7 mouse cellular contexts compared by ENCODE assay signal in genomic region chrX:11087913-11088312, GRCm38 (mm10).
DNase-seq lines count a peak whose midpoint lies in the region; ATAC-seq and TF ChIP-seq lines count a peak whose summit lies in the region.

No protein-coding gene starts in this region.

- no peaks in the 10 kb centered on the region for H3K27me3 ChIP-seq in ES-Bruce4 (ENCODE audit: control insufficient read depth, insufficient read depth, low read length, poor library complexity, severe bottlenecking)
- H3K27me3 ChIP-seq in forebrain, embryonic 12.5 days, result peaks cover 9% of the 10 kb centered on the region; the same call in 1 of the 2 replicates
- H3K27me3 ChIP-seq in hindbrain, embryonic 14.5 days (ENCODE audit: control insufficient read depth, insufficient read depth, low read length), result no peaks in the 10 kb centered on the region
- H3K27me3 ChIP-seq in midbrain, embryonic 11.5 days (ENCODE audit: control insufficient read depth, insufficient read depth, low read length), result no peaks in the 10 kb centered on the region
- H3K27me3 ChIP-seq in stomach, postnatal 0 days (ENCODE audit: control insufficient read depth, insufficient read depth, low read length), result no peaks in the 10 kb centered on the region

- ATAC-seq in forebrain, embryonic 12.5 days (ENCODE audit: low FRiP score), result peak; percentile 57; the same call in 1 of the 2 replicates
- no peak for ATAC-seq in hindbrain, embryonic 14.5 days (ENCODE audit: low FRiP score)
- no peak for ATAC-seq in midbrain, embryonic 11.5 days (ENCODE audit: low FRiP score)
- ATAC-seq in stomach, postnatal 0 days (ENCODE audit: low FRiP score, low TSS enrichment), result no peak

- H3K9ac ChIP-seq in ES-Bruce4 (ENCODE audit: low read depth, poor library complexity, severe bottlenecking), result no peak overlapping the region
- H3K9ac ChIP-seq in forebrain, embryonic 12.5 days, result no peak overlapping the region
- no peak overlapping the region for H3K9ac ChIP-seq in hindbrain, embryonic 14.5 days
- H3K9ac ChIP-seq in midbrain, embryonic 11.5 days (ENCODE audit: low read length), result no peak overlapping the region
- no peak overlapping the region for H3K9ac ChIP-seq in stomach, postnatal 0 days (ENCODE audit: low read length)

- 20% methylated on average over 14 of the region's 14 CpGs for WGBS in forebrain, embryonic 12.5 days
- WGBS in hindbrain, embryonic 14.5 days, result 33% methylated on average over 14 of the region's 14 CpGs
- 25% methylated on average over 14 of the region's 14 CpGs for whole genome bisulfite sequencing in midbrain, embryonic 11.5 days
- 48% methylated on average over 14 of the region's 14 CpGs for WGBS in stomach, postnatal 0 days

- H3K36me3 ChIP-seq in ES-Bruce4 (ENCODE audit: control insufficient read depth, insufficient read depth, low read length, poor library complexity, severe bottlenecking), result no peaks in the 10 kb centered on the region
- no peaks in the 10 kb centered on the region for H3K36me3 ChIP-seq in forebrain, embryonic 12.5 days (replicated peaks)
- H3K36me3 ChIP-seq in hindbrain, embryonic 14.5 days (replicated peaks; ENCODE audit: control insufficient read depth, insufficient read depth), result no peaks in the 10 kb centered on the region
- H3K36me3 ChIP-seq in midbrain, embryonic 11.5 days (ENCODE audit: control insufficient read depth, insufficient read depth, low read length), result no peaks in the 10 kb centered on the region
- H3K36me3 ChIP-seq in stomach, postnatal 0 days (ENCODE audit: control insufficient read depth, insufficient read depth, low read length), result no peaks in the 10 kb centered on the region

- intact Hi-C loops in left cerebral cortex, postnatal 4 days (cut with DNase I), result no loop called here

- H3K27ac ChIP-seq in ES-Bruce4 (ENCODE audit: insufficient read depth, low read length), result no peak overlapping the region
- H3K27ac ChIP-seq in forebrain, embryonic 12.5 days, result no peak overlapping the region
- no peak overlapping the region for H3K27ac ChIP-seq in hindbrain, embryonic 14.5 days
- H3K27ac ChIP-seq in midbrain, embryonic 11.5 days (ENCODE audit: low read depth, low read length), result no peak overlapping the region
- no peak overlapping the region for H3K27ac ChIP-seq in stomach, postnatal 0 days (replicated peaks)

- TF ChIP-seq EP300 in ES-Bruce4 (IDR thresholded peaks at IDR 0.05; ENCODE audit: insufficient read depth, low read depth, low read length), result no peak
- no peak for TF ChIP-seq EP300 in stomach, postnatal 0 days (optimal IDR thresholded peaks at IDR 0.05)

- no peaks in the 10 kb centered on the region for H3K4me1 ChIP-seq in ES-Bruce4 (ENCODE audit: control insufficient read depth, insufficient read depth, low read length)
- H3K4me1 ChIP-seq in forebrain, embryonic 12.5 days, result 0 out of 2 replicates have a peak, but pooled peaks cover 3% of the 10 kb centered on the region
- 0 out of 2 replicates have a peak, but pooled peaks cover 4% of the 10 kb centered on the region for H3K4me1 ChIP-seq in hindbrain, embryonic 14.5 days (replicated peaks; ENCODE audit: control insufficient read depth, insufficient read depth, low read length)
- H3K4me1 ChIP-seq in midbrain, embryonic 11.5 days (ENCODE audit: control insufficient read depth, insufficient read depth, low read length), result no peaks in the 10 kb centered on the region
- H3K4me1 ChIP-seq in stomach, postnatal 0 days (replicated peaks; ENCODE audit: control insufficient read depth, insufficient read depth), result no peaks in the 10 kb centered on the region

- TF ChIP-seq POLR2A in ES-Bruce4 (IDR thresholded peaks at IDR 0.05; ENCODE audit: insufficient read depth, low read length), result no peak

- peak; percentile 26 for DNase-seq in ZHBTc4 (ENCODE audit: low read depth, low spot score)
- peak; percentile 34 for DNase-seq in hindbrain, embryonic 14.5 days (ENCODE audit: low spot score)
- DNase-seq in left cerebral cortex, postnatal 4 days, result peak; percentile 48
- DNase-seq in midbrain, embryonic 11.5 days (ENCODE audit: low spot score, missing footprints), result peak; percentile 86
- peak; percentile 56 for DNase-seq in stomach, postnatal 0 days (ENCODE audit: low spot score)

- peak; percentile 31 for TF ChIP-seq CTCF in ES-Bruce4 (IDR thresholded peaks at IDR 0.05; ENCODE audit: low read depth, low read length)
- peak; percentile 56 for TF ChIP-seq CTCF in stomach, postnatal 0 days (IDR thresholded peaks at IDR 0.05; ENCODE audit: low read depth)

- no peak overlapping the region for H3K4me3 ChIP-seq in ES-Bruce4 (ENCODE audit: low read depth, low read length)
- no peak overlapping the region for H3K4me3 ChIP-seq in forebrain, embryonic 12.5 days (replicated peaks)
- no peak overlapping the region for H3K4me3 ChIP-seq in hindbrain, embryonic 14.5 days (replicated peaks; ENCODE audit: low read length)
- H3K4me3 ChIP-seq in midbrain, embryonic 11.5 days (ENCODE audit: low read depth, low read length), result no peak overlapping the region
- H3K4me3 ChIP-seq in stomach, postnatal 0 days (ENCODE audit: low read depth, low read length), result no peak overlapping the region

- H3K9me3 ChIP-seq in ES-Bruce4 (replicated peaks; ENCODE audit: control insufficient read depth, insufficient read depth, low read length, poor library complexity, severe bottlenecking), result no peaks in the 10 kb centered on the region
- no peaks in the 10 kb centered on the region for H3K9me3 ChIP-seq in forebrain, embryonic 12.5 days
- no peaks in the 10 kb centered on the region for H3K9me3 ChIP-seq in hindbrain, embryonic 14.5 days (ENCODE audit: control insufficient read depth, low read length)
- H3K9me3 ChIP-seq in midbrain, embryonic 11.5 days (ENCODE audit: control insufficient read depth, low read length), result no peaks in the 10 kb centered on the region
- H3K9me3 ChIP-seq in stomach, postnatal 0 days (ENCODE audit: control insufficient read depth, low read length), result no peaks in the 10 kb centered on the region

- H3K4me2 ChIP-seq in forebrain, embryonic 12.5 days, result peak overlapping the region; percentile 19
- H3K4me2 ChIP-seq in hindbrain, embryonic 14.5 days (replicated peaks), result peak overlapping the region; percentile 26
- peak overlapping the region; percentile 19; the same call in 1 of the 2 replicates for H3K4me2 ChIP-seq in midbrain, embryonic 11.5 days
- no peak overlapping the region; the same call in 1 of the 2 replicates for H3K4me2 ChIP-seq in stomach, postnatal 0 days (replicated peaks; ENCODE audit: low read depth)

Comparison
In these comparisons a context has a peak if more than half of its experiments do, and no peak if none do; other contexts are left out.
1. DNase-seq: peak in every context shown above with its lines; median percentile 86 in midbrain, embryonic 11.5 days; 56 in stomach, postnatal 0 days; 48 in left cerebral cortex, postnatal 4 days; 34 in hindbrain, embryonic 14.5 days; 26 in ZHBTc4.